Mouse (Mus musculus) cerebellum, postnatal 4 days (tissue): ENCODE data around the gene Fam136a.
"Not testable (repeated sequence)": the region's sequence is repeated elsewhere in the genome, so short reads cannot be mapped to it uniquely, and the experiment has no call there.

Experiments used
- DNase-seq, 2 experiments: peaks; one replicate each; pipeline ENCODE4 v3.0.0; 2022; ENCODE audit warnings: low spot score in 2 of 2, mixed read lengths in 1 of 2

The Fam136a gene

DNA sequence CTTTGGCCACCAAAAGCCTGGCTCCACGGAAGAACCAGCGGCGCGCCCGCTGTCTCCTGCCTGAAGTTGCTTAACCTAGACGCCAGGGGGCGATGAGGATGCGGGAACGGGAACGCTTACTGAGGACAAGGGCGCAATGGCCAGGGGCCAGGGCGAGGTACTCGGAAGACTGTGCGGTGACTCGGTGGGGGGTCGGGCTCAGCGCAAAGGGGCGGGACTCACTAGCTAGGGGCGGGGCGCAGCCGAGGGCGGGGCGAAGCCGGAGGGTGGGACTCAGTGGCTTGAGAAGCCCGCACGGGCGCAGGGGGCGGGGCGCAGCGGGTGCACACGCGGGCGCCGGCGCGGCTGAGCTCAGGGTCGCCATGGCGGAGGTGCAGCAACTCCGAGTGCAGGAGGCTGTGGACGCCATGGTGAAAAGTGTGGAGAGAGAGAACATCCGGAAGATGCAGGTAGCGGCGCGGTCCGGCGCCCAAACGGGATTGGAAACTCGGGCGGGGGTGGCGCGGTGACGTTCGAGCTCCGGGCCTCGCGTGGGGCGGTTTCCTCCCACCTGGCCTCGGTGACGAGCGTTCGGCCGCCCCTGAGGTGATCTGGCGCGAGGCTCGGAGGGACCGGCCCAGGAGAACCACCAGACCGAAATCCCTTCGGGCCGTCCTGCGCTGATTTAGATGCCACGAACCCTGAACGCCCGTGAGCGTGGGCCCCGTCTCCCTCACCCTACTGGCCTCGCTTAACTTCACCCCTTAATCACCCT is at the start of gene Fam136a:
TSS of gene Fam136a (plus strand) at position 276 of the 754 bp plus-strand sequence.
- DNase-seq: peak; percentile 98

DNA sequence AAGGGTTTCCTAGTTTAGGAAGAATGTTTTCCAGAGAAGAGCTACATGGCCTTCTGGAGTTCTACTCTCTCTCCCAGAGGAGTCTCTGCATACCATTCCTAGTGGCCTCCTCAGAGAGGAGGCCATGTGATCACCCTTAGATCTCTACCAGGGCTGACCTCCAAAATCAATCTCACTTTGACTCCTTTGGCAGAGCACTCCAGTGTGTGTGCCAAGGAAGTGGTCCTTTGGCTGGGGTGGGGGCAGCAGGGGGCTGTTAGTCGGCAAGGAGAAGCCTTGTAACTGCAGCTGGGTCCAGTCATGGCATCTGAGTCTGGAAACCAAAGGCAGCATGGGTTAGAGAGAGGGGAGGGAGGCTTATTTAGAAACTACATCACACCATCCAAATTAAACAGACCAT is 48.4 kb upstream of the Fam136a start:
- DNase-seq: no peak

DNA sequence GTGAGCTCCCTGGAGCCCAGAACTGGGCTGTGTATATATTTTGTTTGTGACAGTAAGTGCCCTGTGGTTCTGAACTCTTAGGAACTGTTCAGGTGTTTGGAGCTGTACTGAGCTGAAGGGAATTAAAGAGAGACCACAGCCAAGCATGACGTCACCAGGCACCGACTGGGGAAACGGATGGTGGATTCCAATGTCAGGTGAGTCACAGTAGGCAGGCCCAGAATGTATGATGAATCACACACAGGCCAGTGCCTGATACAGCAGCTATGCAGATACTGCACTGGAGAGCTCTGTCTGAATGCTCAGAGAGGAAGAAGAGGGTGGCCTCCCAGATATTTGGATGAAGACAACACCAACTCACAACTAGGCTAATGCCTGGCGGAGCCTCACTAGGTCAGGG is 46.6 kb upstream of the Fam136a start:
- DNase-seq: no peak

DNA sequence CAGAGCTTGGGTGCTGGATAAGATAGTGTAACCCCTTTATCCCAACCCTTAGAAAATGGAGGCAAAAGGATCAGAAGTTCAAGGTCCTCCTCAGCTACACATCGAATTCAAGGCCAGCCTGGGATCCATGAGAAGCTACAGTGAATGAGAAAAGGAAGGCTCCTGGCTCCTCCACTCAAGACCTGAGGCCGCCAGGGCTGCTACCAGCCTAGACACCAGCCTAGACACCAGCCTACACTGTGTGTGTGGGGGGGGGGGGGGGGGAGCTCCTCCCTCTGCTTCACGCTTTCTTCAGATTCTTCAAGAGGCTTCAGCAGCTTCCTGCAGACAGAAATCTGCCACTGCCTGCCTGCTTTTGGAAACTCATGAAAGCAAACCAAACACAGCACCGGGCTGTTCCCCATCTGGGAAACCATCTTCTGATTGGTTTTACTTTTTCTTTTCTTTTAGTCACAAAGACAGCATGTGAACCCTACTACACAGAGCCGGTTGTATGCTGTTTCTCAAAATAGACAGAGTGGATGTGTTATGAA is 43.3 kb upstream of the Fam136a start:
- no peak for DNase-seq

DNA sequence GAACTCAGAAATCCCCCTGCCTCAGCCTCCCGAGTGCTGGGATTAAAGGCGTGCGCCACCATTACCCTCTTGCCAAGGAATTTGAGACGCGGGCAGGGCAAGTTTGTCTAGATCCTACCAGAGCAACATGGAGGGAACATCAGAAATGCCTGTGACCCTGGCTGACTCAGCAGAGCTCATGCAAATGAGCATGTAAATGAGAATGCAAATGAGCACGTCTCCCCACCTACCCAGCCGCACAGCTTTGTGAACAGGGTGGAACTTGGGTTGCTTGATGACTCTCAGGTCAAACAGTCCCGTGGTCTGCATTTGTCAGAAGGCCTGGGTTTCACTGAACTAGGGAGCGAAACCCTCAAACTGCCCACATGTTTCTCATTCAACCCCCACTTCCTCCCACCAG is 42.5 kb upstream of the Fam136a start:
- DNase-seq: no peak

DNA sequence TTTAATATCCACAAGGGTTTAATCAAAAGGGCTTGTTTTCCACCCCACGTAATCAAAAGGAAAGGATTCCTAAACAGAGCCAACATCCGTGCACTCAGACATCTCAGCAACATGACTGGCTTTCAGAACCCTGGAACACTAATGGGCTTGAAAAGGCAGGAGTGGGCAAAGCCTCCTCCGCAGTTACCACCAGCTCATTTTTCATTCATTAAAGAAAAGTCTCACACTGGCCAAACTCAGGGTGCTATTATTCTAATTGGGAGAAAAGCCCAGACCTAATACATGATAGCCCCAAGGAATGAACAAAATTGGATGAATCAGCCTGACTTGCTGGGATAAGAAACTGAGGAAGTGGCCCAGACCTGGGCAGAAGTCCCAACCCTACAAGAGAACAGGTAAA is 41.0 kb upstream of the Fam136a start:
- DNase-seq: no peak

DNA sequence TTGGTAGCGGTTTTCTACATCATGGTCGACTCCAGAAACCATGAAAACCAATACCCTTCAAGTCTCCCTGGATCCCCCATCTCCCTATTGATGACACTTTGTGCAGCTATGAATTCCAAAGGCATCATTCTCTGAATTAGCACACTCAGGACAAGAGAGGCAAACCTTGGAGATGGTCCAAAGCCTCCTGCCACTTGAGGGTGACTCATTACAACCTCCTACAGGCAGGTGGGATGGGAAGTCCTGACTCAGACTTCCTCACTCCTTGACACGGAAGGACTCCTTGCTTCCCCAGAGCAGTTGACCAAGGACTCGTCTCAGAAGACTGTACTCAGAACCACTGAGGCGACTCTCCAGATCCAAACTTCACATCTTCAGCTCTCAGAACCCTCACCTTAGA is 39.8 kb upstream of the Fam136a start:
- no peak for DNase-seq

DNA sequence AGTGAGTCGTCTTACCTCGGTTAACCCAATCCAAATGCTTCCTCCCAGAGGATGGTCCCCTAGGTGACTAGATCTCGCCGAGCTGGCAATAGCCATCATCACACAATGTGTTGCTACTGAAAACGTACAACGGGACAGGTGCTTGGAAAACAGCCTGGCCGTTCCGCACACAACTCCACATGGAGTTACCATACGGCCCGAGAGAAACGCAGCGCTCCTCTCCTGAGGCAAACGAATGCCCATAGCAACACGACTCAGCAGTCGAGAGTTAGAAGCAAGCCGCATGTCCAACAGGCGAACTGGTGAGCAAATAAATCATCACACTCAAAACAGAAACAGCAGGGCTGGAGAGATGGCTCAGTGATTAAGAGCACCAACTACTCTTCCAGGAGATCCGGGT is 38.6 kb upstream of the Fam136a start:
- DNase-seq: no peak

DNA sequence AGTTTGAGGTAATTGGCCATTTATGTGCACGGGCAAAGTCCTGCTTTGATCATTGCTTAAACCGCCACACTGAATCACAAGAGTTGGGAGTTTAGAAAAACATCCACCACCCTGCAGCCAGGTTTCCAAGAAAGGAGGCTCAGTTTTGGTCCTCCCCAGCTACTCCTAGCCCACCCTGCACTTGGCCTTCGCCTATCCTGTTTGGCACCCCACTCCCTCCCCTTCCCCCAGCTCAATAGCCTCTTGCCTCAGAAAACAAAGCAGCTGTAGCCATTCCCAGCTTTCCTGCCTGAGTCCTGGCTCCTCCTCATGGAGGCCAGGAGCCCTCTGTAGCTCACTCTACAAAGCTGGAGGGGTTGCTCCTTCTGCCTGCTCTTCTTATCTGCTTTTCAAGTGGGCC is 37.1 kb upstream of the Fam136a start:
- DNase-seq: no peak

DNA sequence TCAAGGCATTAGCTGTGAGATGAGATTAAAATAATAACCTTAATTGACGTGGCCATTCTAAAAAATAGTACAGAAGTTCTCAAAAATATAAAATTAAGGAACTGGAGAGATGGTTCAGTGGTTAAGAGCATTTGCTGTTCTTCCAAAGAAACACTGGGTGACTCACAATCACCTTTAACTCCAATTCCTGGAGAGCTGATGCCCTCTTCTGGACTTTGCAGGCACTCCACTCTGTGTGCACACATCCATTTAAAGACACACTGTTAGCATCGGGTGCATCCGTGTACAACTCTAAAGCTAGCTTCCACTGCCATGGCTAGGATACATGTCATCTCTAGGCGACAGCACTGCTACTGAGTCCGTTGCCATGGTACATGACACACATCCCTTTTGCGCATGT is 35.5 kb upstream of the Fam136a start:
- no peak for DNase-seq

DNA sequence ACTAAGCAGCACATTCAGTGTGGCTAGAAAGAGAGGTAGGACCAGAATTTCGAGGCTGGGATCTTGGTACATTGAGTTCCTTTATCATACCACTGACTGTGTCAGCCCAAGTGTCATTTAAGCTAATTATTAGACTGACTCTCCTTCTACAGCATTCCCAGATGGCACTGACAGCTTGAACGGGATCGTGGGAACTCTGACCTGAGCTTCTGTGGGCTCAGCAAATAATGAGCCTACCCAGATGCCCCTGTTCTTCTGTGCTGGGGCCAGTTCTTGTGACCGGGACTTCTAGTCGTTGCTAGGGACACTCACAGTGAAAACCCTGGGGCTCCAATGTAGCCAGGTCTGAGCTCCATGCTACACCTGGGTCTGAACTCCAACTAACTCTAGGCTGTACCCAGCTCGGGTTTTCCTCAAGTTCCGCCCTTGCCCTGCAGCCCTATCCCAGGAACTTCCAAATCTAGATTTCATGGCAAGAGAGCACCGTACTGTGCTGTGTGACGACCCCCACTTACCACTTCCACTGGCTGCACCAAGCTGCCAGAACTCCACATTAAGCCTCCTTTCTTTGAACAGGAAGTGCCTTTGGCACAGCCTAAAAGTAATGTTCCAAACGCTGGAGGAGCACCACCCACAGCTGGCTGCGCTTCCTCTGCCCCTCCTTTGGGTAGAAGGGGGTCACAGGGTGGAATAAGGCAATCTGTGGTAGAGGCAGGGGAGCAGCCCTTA is 30.2 kb upstream of the Fam136a start:
- DNase-seq: no peak

DNA sequence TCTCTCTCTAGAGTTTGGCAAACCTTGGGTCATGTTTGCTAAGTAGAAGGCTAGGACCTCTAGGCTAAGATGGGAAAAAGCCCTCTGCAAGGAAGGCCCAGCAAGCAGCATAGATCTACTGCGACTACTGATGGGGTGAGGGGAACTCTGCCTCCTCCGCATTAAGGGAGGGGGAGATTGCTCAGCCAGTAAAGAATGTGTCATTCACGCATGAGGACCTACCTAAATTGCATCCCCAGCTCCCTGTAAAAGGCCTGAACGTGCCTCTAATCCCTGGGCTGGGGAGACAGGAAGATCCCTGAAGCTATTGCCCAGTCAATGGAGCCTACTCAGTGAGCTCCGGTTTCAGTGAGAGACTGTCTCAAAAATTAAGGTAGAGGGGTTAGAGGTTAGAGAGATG is 29.6 kb upstream of the Fam136a start:
- DNase-seq: no peak

DNA sequence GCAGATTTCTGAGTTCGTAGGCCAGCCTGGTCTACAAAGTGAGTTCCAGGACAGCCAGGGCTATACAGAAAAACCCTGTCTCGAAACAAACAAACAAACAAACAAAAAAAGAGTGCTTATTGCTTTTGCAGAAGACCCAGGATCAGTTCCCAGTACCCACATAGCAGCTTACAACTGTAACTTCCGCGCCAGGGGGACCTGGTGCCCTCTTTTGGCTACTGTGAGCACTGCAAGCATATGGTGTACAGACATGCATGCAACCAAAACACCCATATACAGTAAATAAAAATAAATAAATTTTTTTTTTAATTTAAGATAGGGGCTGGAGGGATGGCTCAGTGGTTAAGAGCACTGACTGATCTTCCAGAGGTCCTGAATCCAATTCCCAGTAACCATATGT is 29.1 kb upstream of the Fam136a start:
- DNase-seq: not testable (repeated sequence)

DNA sequence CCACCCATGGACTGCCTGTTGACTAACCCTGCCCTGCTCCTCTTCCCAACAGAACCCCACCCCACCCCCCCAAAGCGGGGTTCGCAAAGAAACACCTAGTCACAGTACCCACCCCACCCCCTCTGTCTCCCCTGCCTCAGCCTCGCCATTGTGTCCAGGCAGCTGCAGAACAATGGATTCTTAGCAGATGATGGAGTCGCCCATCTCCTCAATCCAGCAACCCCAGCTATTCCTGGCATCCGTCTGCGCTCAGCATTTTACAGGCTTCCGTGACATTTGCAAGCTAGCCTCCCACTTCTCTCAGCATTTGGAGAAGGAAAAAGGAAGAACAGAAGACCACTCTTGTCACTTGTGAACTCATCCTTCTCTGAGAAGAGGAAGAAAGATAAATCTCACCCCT is 21.8 kb upstream of the Fam136a start:
- DNase-seq: no peak

DNA sequence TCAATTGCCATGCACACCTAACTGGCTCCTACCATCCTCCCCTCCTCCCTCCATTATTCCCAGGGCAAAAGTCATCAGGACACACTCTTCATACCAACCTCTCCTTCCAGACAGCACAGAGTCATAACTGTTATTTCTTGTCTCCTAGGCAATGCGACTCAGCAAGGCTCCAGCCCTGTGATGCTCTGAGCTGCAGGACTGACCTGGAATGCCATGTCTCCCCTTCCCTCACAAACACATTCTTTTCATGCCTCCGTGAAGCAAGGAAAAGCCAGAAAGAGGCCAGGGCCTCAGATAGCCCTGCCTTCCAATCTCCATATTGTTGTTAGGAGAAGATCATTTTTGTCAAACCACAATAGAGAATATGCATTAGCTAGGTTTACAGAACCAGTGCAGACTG is 19.4 kb upstream of the Fam136a start:
- no peak for DNase-seq

DNA sequence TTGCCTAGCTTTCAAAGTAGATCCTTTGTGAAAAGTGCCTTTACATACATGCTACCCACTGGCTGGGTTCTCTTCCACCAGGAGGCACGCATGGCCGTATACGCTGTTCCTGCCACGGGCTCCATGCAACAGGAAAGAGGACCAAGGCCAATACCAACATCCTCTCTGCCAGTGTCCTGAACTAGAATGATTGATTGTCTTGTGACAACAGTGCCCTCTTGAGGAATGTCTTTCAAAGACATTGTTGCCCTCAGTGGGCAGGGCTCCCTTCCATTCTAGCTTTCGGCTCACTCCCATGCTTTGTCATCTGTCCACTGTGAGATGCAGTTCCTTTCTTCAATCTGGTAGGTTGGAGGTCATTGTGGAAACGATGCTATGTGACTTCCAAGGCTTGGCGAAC is 16.2 kb upstream of the Fam136a start:
- no peak for DNase-seq

DNA sequence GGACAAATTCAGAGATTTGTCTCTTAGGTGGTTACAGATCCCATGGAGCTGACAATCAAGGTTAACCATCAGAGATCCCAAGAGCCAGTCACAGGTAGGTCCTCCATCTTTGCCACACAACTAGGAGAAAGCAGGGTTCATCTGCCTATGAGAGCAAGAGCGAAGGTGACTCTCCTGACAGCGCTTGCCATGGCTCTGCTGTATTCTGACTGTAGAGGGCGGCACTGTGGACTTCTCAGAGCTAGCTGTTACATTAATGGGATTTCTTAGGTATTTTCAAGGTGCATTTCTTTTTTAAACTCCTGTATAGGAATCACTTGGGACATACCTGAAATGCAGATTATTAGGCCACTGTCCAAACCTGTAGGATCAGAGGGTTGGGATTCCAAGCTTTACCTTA is 10.5 kb upstream of the Fam136a start:
- no peak for DNase-seq

DNA sequence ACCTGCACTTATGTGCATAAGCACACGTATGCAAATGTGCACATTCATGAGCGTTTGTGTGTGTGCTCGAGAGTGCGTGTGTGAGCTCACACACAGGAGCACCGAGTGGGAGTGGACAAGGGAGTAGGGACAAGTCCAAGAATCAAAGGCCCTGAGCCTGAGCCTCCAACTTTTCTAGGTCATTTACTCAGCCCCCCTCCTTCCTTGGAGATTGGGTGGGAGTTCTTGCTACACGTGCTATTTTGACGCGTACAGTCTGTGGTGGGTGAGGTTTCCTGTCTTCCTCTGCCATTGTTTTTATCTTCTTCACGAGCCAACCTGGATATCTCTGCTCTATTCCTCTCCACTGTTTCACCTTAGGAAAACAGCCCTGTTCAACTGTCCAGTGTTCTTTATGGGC is 8.5 kb upstream of the Fam136a start:
- no peak for DNase-seq

DNA sequence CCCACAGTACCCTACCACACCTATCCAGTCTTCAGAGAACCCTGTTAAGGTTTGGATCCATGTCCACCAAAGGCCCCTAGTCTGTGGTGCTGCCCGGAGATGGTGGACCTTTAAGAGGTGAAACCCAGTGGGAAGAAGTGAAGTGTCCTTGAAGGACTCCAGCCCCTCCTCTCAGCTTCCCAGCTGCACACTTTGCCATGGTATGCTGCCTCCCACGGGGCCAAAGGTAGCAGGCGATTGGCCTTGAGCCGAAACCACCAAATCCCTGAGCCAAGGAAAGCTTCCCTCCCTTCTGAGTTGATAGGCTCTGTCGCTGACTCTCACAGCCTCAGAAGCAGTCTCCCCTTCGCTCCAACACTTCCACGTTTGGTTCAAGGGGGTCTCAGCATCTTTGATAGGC is 4.8 kb upstream of the Fam136a start:
- DNase-seq: no peak

DNA sequence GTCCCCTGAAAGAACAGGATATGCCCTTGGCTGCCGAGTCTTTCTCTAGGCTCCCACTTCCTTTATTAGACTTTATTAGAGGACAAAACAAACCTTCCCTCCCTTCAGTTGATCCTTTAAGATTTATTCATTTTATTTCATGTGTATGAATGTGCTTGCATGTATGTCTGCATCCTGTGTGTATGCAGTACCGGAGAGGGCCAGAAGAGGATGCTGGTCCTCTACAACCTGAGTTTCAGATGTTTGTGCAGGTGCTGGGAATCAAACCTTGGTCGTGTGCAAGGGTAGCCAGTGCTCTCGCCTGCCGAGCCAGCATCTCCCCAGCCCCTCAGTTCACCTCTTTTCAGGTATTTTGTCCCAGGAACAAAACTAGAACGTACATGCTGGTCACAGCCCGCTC is 4.1 kb upstream of the Fam136a start:
- no peak for DNase-seq

DNA sequence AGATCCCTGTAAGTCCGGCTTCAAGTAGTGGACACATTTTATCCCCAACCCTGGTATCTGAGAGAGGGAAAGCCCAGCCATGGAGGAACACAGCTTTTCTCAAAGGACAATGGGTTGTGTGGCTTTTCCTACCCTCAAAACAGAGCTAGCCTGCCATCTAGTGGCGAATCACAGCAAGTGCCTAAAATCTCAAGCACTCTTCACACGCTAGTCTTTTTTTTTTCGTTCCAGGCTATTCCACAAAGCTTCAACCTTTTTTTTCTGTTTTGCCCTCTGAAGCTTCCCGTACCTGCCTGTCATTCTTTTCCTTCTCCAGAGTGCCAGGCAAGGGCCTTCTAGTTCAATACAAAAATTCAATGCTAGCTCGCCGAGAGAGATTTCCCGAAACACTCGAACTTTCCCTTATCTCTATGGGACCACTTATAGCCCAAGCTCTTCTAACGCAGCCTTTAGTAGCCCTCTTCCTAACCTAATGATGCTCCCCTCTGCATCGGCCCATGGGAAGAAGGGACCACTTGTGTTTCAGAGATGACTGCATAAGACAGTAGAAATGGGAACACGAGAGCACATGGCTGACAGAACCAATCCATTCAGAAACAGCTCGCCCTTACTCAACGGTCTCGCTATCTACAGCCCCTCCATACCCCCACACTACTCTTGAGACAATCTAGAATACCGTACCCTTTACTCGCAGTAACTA is 854 bp upstream of the Fam136a start:
- DNase-seq: peak; percentile 42 to 81

DNA sequence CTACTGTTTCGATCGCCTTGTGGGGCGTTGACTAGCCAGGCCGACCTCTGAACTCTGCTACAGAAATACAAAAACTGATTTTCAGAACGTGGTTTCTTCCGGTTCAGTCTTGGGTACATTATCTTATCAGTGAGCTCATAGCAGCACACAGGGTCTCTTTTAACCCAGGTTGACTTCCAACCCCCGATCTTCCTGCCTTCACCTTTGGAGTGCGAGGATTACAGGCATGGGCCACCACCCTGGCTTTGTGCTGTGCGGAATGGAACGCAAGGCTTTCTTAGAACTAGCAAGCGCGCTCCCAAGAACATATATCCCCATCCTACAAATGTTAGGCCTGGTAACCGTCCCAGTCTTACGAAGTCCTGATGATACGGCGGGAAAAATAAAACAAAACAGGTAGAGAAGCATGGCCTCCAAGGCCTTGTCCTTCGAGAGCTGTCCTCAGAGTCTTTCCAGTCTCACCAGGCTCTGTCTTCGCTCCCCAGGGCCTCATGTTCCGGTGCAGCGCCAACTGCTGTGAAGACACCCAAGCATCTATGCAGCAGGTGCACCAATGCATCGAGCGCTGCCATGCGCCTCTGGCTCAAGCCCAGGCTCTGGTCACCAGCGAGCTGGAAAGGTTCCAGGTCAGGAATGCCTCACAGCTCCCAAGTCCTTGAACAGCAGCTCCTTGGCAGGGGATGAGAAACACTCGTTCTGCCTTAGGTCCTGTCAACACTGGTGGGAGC is 843 bp downstream of the Fam136a start:
- peak in 1 of 2 experiments; percentile 54 for DNase-seq
